Mouse (Mus musculus): ENCODE data around the gene Gm13088.
"Not testable (repeated sequence)": the region's sequence is repeated elsewhere in the genome, so short reads cannot be mapped to it uniquely, and the experiment has no call there.

The Gm13088 gene

GRCm38 (mm10) chr4:143657146-143657545, at the start of gene Gm13088:
TSS of gene Gm13088 (minus strand) at chr4:143657246.
- not testable (repeated sequence) for DNase-seq (ENCODE audit: low spot score)

- DNase-seq (ENCODE audit: low spot score), result no peak
Measured at GRCm38 (mm10) chr4:143702611-143703010, 45.6 kb upstream of the Gm13088 start, which contains the start of gene Gm13089. TSS of gene Gm13089 (minus strand) at chr4:143702711.

- not testable (repeated sequence) for DNase-seq (ENCODE audit: low spot score)
Measured at GRCm38 (mm10) chr4:143618101-143618500, 38.9 kb downstream of the Gm13088 start.

GRCm38 (mm10) chr4:143614703-143615102, 42.3 kb downstream of the Gm13088 start, which contains the start of gene Gm13083:
TSS of gene Gm13083 (plus strand) at chr4:143615003.
- DNase-seq (ENCODE audit: low spot score), result not testable (repeated sequence)

GRCm38 (mm10) chr4:143611927-143612326, 45.1 kb downstream of the Gm13088 start:
- DNase-seq (ENCODE audit: low spot score), result not testable (repeated sequence)

Data from ovary, postnatal 10 days (tissue).